Mouse (Mus musculus): ENCODE measurements around the gene Pim1. TPM values are rescaled to one million over a fixed set of nuclear protein-coding genes. Genes with fewer than 3 reads are reported as not detected.

Pim1 gene
- polyA plus RNA-seq, 1 experiment from 2014 or later, result 15.7 TPM

GRCm38 (mm10) chr17:29542831-29543690, 52.5 kb downstream of the Pim1 start:
- Histone ChIP-seq H3K27me3 (replicated peaks; ENCODE audit: control insufficient read depth, insufficient read depth, low read length) (no peaks in the 10 kb centered on the region), H3K27ac (ENCODE audit: low read depth, low read length) (no peak overlapping the region), H3K4me1 (ENCODE audit: control insufficient read depth, insufficient read depth, low read length) (no peaks in the 10 kb centered on the region), H3K4me3 (ENCODE audit: low read depth, low read length) (no peak overlapping the region), H3K9ac (ENCODE audit: low read length) (no peak overlapping the region), H3K9me3 (replicated peaks; ENCODE audit: control insufficient read depth, low read length) (no peaks in the 10 kb centered on the region), H3K4me2 (ENCODE audit: low read length) (no peak overlapping the region), H3K36me3 (ENCODE audit: control insufficient read depth, insufficient read depth, low read length) (no peaks in the 10 kb centered on the region)
- DNase-seq (ENCODE audit: low spot score) (no peak), ATAC-seq (no peak)
- WGBS, result 86% methylated on average over 19 of the region's 19 CpGs

- Histone ChIP-seq H3K4me3 (ENCODE audit: low read depth, low read length) (no peak overlapping the region), H3K4me1 (ENCODE audit: control insufficient read depth, insufficient read depth, low read length) (no peaks in the 10 kb centered on the region), H3K27me3 (replicated peaks; ENCODE audit: control insufficient read depth, insufficient read depth, low read length) (no peaks in the 10 kb centered on the region), H3K9me3 (replicated peaks; ENCODE audit: control insufficient read depth, low read length) (no peaks in the 10 kb centered on the region), H3K36me3 (ENCODE audit: control insufficient read depth, insufficient read depth, low read length) (no peaks in the 10 kb centered on the region), H3K4me2 (ENCODE audit: low read length) (no peak overlapping the region), H3K27ac (ENCODE audit: low read depth, low read length) (no peak overlapping the region), H3K9ac (ENCODE audit: low read length) (no peak overlapping the region)
- DNase-seq (ENCODE audit: low spot score), result no peak
- ATAC-seq, result no peak
- WGBS, result 82% methylated on average over 2 of the region's 2 CpGs
Measured at GRCm38 (mm10) chr17:29544064-29544463, 53.5 kb downstream of the Pim1 start.

GRCm38 (mm10) chr17:29545241-29545640, 54.7 kb downstream of the Pim1 start:
- Histone ChIP-seq H3K9ac (ENCODE audit: low read length) (no peak overlapping the region), H3K27me3 (replicated peaks; ENCODE audit: control insufficient read depth, insufficient read depth, low read length) (no peaks in the 10 kb centered on the region), H3K36me3 (ENCODE audit: control insufficient read depth, insufficient read depth, low read length) (no peaks in the 10 kb centered on the region), H3K9me3 (replicated peaks; ENCODE audit: control insufficient read depth, low read length) (no peaks in the 10 kb centered on the region), H3K4me1 (ENCODE audit: control insufficient read depth, insufficient read depth, low read length) (peaks cover 3% of the 10 kb centered on the region), H3K4me3 (ENCODE audit: low read depth, low read length) (no peak overlapping the region), H3K4me2 (ENCODE audit: low read length) (no peak overlapping the region), H3K27ac (ENCODE audit: low read depth, low read length) (no peak overlapping the region)
- DNase-seq (ENCODE audit: low spot score) (no peak), ATAC-seq (no peak)
- WGBS, result 96% methylated on average over 5 of the region's 5 CpGs

Other genes starting within 250 kb of the Pim1 start
- 123 and 131 TPM in 2 replicates for gene Ppil1, start 226.6 kb upstream of the Pim1 start, polyA plus RNA-seq (2014; fragmentation: Nextera tagmentation; extraction: Ambion mirVana)
- gene BC004004, start 222.0 kb upstream of the Pim1 start, polyA plus RNA-seq (2014; fragmentation: Nextera tagmentation; extraction: Ambion mirVana), result 116 and 123 TPM in 2 replicates
- 1.2 TPM in 2 replicates for gene Pi16, start 173.1 kb upstream of the Pim1 start, polyA plus RNA-seq (2014; fragmentation: Nextera tagmentation; extraction: Ambion mirVana)
- 418 and 521 TPM in 2 replicates for gene Mtch1, start 142.8 kb upstream of the Pim1 start, polyA plus RNA-seq (2014; fragmentation: Nextera tagmentation; extraction: Ambion mirVana)
- 3.4 and 6.1 TPM in 2 replicates for gene Fgd2, start 129.8 kb upstream of the Pim1 start, polyA plus RNA-seq (2014; fragmentation: Nextera tagmentation; extraction: Ambion mirVana)
- gene Gm17657, start 58.9 kb downstream of the Pim1 start, polyA plus RNA-seq (2014; fragmentation: Nextera tagmentation; extraction: Ambion mirVana), result not detected in 2 replicates
- 18.4 and 21.3 TPM in 2 replicates for gene Tbc1d22b, start 59.0 kb downstream of the Pim1 start, polyA plus RNA-seq (2014; fragmentation: Nextera tagmentation; extraction: Ambion mirVana)
- gene Tmem217, start 61.6 kb downstream of the Pim1 start, polyA plus RNA-seq (2014; fragmentation: Nextera tagmentation; extraction: Ambion mirVana), result 0.25 TPM in 1 of 2 replicates, not detected in the other
- 89.7 and 96.7 TPM in 2 replicates for gene Rnf8, start 124.0 kb downstream of the Pim1 start, polyA plus RNA-seq (2014; fragmentation: Nextera tagmentation; extraction: Ambion mirVana)
- 1.9 and 2.4 TPM in 2 replicates for gene Gm28043, start 124.1 kb downstream of the Pim1 start, polyA plus RNA-seq (2014; fragmentation: Nextera tagmentation; extraction: Ambion mirVana)
- gene Cmtr1, start 169.8 kb downstream of the Pim1 start, polyA plus RNA-seq (2014; fragmentation: Nextera tagmentation; extraction: Ambion mirVana), result 116 and 138 TPM in 2 replicates
- gene Ccdc167, start 226.3 kb downstream of the Pim1 start, polyA plus RNA-seq (2014; fragmentation: Nextera tagmentation; extraction: Ambion mirVana), result 12.8 and 14.0 TPM in 2 replicates

All from forebrain, embryonic 14.5 days (tissue).